Mouse (Mus musculus) stomach, embryonic 14.5 days (tissue): ENCODE data around the gene Atp6v1b1. TPM values are rescaled to one million over a fixed set of nuclear protein-coding genes. Genes with fewer than 3 reads are reported as not detected.

Experiments used
- ATAC-seq: fragments of 200-750 bp; cut with Nextera tagmentation; 2 replicates; pipeline ENCODE4 v1.8.0; 2017; ENCODE audit warnings: low read depth, moderate TSS enrichment; ENCODE audit not compliant: insufficient number of reproducible peaks, insufficient read depth, low FRiP score
- H3K27ac ChIP-seq: fragments of 300-500 bp; sonication (generic); 2 replicates; pipeline ENCODE4 v1.5.1; 2014; ENCODE audit warnings: mild to moderate bottlenecking, low read length, moderate library complexity, mixed read lengths
- H3K27me3 ChIP-seq: fragments of 300-500 bp; sonication (generic); 2 replicates; pipeline ENCODE4 v1.6.1; 2014; ENCODE audit warnings: low read length, control low read depth, mixed read lengths; ENCODE audit not compliant: control insufficient read depth, insufficient read depth
- H3K36me3 ChIP-seq: fragments of 300-500 bp; sonication (generic); 2 replicates; pipeline ENCODE4 v1.6.1; 2014; ENCODE audit warnings: mild to moderate bottlenecking, control low read depth, low read length, moderate library complexity, mixed read lengths; ENCODE audit not compliant: control insufficient read depth, insufficient read depth
- H3K4me1 ChIP-seq: fragments of 300-500 bp; sonication (generic); 2 replicates; pipeline ENCODE4 v1.6.1; 2014; ENCODE audit warnings: low read length, control low read depth, mixed read lengths; ENCODE audit not compliant: control insufficient read depth, insufficient read depth
- H3K4me2 ChIP-seq: fragments of 300-500 bp; sonication (generic); replicated peaks from 2 replicates; pipeline ENCODE4 v1.6.1; 2014; ENCODE audit warnings: low read depth, low read length, control low read depth
- H3K4me3 ChIP-seq: fragments of 300-500 bp; sonication (generic); 2 replicates; pipeline ENCODE4 v1.5.1; 2014; ENCODE audit warnings: low read depth, low read length, control low read depth
- H3K9ac ChIP-seq: fragments of 300-500 bp; sonication (generic); replicated peaks from 2 replicates; pipeline ENCODE4 v1.6.1; 2014; ENCODE audit warnings: low read depth, mild to moderate bottlenecking, control low read depth, low read length, moderate library complexity, mixed read lengths
- H3K9me3 ChIP-seq: fragments of 300-500 bp; sonication (generic); 2 replicates; pipeline ENCODE4 v1.6.1; 2016; ENCODE audit warnings: low read depth, low read length, control low read depth; ENCODE audit not compliant: control insufficient read depth
- WGBS: fragments of 180-500 bp; shearing (Covaris S2); extraction: QIAGEN DNeasy Blood & Tissue Kit; methylation state at CpG from one replicate; pipeline ENCODE4 v1.1.7; 2014; 5-methylcytosine and 5-hydroxymethylcytosine counted together
- polyA plus RNA-seq: library from polyadenylated mRNA; unstranded; fragments of >200 nt; fragmentation: Nextera tagmentation; extraction: Ambion mirVana; gene quantifications from 2 replicates; pipeline ENCODE4 v1.2.1, GENCODE M21; 2014

Gene Atp6v1b1
- 0.42 and 0.45 TPM in 2 replicates for polyA plus RNA-seq

- H3K9ac ChIP-seq = no peak within 1 kb of the TSS
- 0 out of 2 replicates have a peak, but pooled peaks cover 3% of the 10 kb centered on the region for H3K27me3 ChIP-seq
- no peaks in the 10 kb centered on the region for H3K4me1 ChIP-seq
- no peak for ATAC-seq
- no peak within 1 kb of the TSS for H3K4me3 ChIP-seq
- 55% methylated on average over 5 of the region's 5 CpGs for WGBS
- no peaks in the 10 kb centered on the region for H3K36me3 ChIP-seq
- H3K9me3 ChIP-seq = no peaks in the 10 kb centered on the region
- no peak within 1 kb of the TSS for H3K27ac ChIP-seq
- no peak within 1 kb of the TSS for H3K4me2 ChIP-seq
Measured at GRCm38 (mm10) chr6:83742761-83743160, at the start of gene Atp6v1b1. Gene Atp6v1b1, plus strand, starts transcription at chr6:83742990.

GRCm38 (mm10) chr6:83693835-83694234 is 49.0 kb upstream of the Atp6v1b1 start:
- Histone ChIP-seq H3K4me2 (no peak overlapping the region), H3K4me1 (no peaks in the 10 kb centered on the region), H3K4me3 (no peak overlapping the region), H3K27ac (no peak overlapping the region), H3K27me3 (peaks cover 75% of the 10 kb centered on the region), H3K9me3 (no peaks in the 10 kb centered on the region), H3K36me3 (no peaks in the 10 kb centered on the region), H3K9ac (no peak overlapping the region)
- WGBS = under 1% methylated on average over 9 of the region's 9 CpGs
- no peak for ATAC-seq

GRCm38 (mm10) chr6:83695731-83696130 is 47.1 kb upstream of the Atp6v1b1 start:
- Histone ChIP-seq H3K36me3 (no peaks in the 10 kb centered on the region), H3K4me3 (no peak overlapping the region), H3K27ac (no peak overlapping the region), H3K27me3 (peaks cover 84% of the 10 kb centered on the region), H3K4me2 (no peak overlapping the region), H3K9ac (no peak overlapping the region), H3K4me1 (no peaks in the 10 kb centered on the region), H3K9me3 (no peaks in the 10 kb centered on the region)
- ATAC-seq = no peak
- 1% methylated on average over 3 of the region's 3 CpGs for WGBS

GRCm38 (mm10) chr6:83696684-83697083 is 46.1 kb upstream of the Atp6v1b1 start:
- H3K4me3 ChIP-seq = no peak overlapping the region
- H3K9ac ChIP-seq = no peak overlapping the region
- ATAC-seq = no peak
- peaks cover 77% of the 10 kb centered on the region for H3K27me3 ChIP-seq
- no peaks in the 10 kb centered on the region for H3K36me3 ChIP-seq
- no peaks in the 10 kb centered on the region for H3K9me3 ChIP-seq
- no peak overlapping the region for H3K27ac ChIP-seq
- H3K4me2 ChIP-seq = no peak overlapping the region
- no peaks in the 10 kb centered on the region for H3K4me1 ChIP-seq
- WGBS = 3% methylated on average over 7 of the region's 7 CpGs

- Histone ChIP-seq H3K27me3 (peaks cover 71% of the 10 kb centered on the region), H3K27ac (no peak overlapping the region), H3K4me3 (no peak overlapping the region), H3K9ac (no peak overlapping the region), H3K4me2 (no peak overlapping the region), H3K36me3 (no peaks in the 10 kb centered on the region), H3K9me3 (no peaks in the 10 kb centered on the region), H3K4me1 (no peaks in the 10 kb centered on the region)
- 0 out of 2 replicates have a peak, but pooled peaks have one; percentile 23 for ATAC-seq
- WGBS = 3% methylated on average over 8 of the region's 8 CpGs
Measured at GRCm38 (mm10) chr6:83697932-83698331, 44.9 kb upstream of the Atp6v1b1 start.

- Histone ChIP-seq H3K9me3 (no peaks in the 10 kb centered on the region), H3K27ac (no peak overlapping the region), H3K36me3 (no peaks in the 10 kb centered on the region), H3K4me1 (no peaks in the 10 kb centered on the region), H3K4me2 (no peak overlapping the region), H3K27me3 (peaks cover 63% of the 10 kb centered on the region), H3K9ac (no peak overlapping the region), H3K4me3 (no peak overlapping the region)
- 2% methylated on average over 5 of the region's 5 CpGs for WGBS
- ATAC-seq = no peak
Measured at GRCm38 (mm10) chr6:83699971-83700370, 42.8 kb upstream of the Atp6v1b1 start.

- ATAC-seq = no peak
- under 1% methylated on average over 11 of the region's 11 CpGs for WGBS
- H3K4me2 ChIP-seq = no peak overlapping the region
- H3K9me3 ChIP-seq = no peaks in the 10 kb centered on the region
- no peak overlapping the region for H3K9ac ChIP-seq
- no peaks in the 10 kb centered on the region for H3K36me3 ChIP-seq
- no peaks in the 10 kb centered on the region for H3K4me1 ChIP-seq
- peaks cover 67% of the 10 kb centered on the region for H3K27me3 ChIP-seq
- no peak overlapping the region for H3K27ac ChIP-seq
- H3K4me3 ChIP-seq = no peak overlapping the region
Measured at GRCm38 (mm10) chr6:83701001-83701400, 41.8 kb upstream of the Atp6v1b1 start.

GRCm38 (mm10) chr6:83702146-83702999 is 40.4 kb upstream of the Atp6v1b1 start:
- no peak overlapping the region for H3K4me2 ChIP-seq
- H3K36me3 ChIP-seq = no peaks in the 10 kb centered on the region
- H3K4me3 ChIP-seq = 0 out of 2 replicates have a peak overlapping the region, but pooled peaks have one; percentile 9
- no peaks in the 10 kb centered on the region for H3K9me3 ChIP-seq
- WGBS = under 1% methylated on average over 53 of the region's 53 CpGs
- H3K27ac ChIP-seq = no peak overlapping the region
- peaks cover 67% of the 10 kb centered on the region for H3K27me3 ChIP-seq
- ATAC-seq = no peak
- H3K9ac ChIP-seq = no peak overlapping the region
- no peaks in the 10 kb centered on the region for H3K4me1 ChIP-seq
